Mouse (Mus musculus) liver, adult 2 months (tissue): ENCODE results near the gene Rangap1.

Source experiments
- CTCF ChIP-seq: fragments of 200-500 bp; IDR thresholded peaks from 2 replicates; pipeline ENCODE4 v1.5.1; 2011; ENCODE audit warnings: low read depth, low read length, control low read depth
- POLR2A ChIP-seq: fragments of 200-500 bp; IDR thresholded peaks from 2 replicates; pipeline ENCODE4 v1.6.1; 2011; ENCODE audit warnings: low read length, control low read depth; ENCODE audit not compliant: insufficient read depth; ENCODE audit errors: extremely low read depth

GRCm38 (mm10) chr15:81697175-81697574 is 48.2 kb downstream of the Rangap1 start, which contains the start of gene Chadl:
- TF ChIP-seq CTCF = no peak
- no peak for TF ChIP-seq POLR2A
